Mouse (Mus musculus) brain, embryonic 14.5 days (tissue): ENCODE results near the gene Gm20715.

Experiments used
- CTCF ChIP-seq: fragments of 200-500 bp; IDR thresholded peaks from 2 replicates; pipeline ENCODE4 v1.5.1; 2012; ENCODE audit warnings: inconsistent platforms, mild to moderate bottlenecking, moderate library complexity, borderline replicate concordance; ENCODE audit not compliant: insufficient read depth, insufficient read length; ENCODE audit errors: extremely low read depth
- POLR2A ChIP-seq: fragments of 200-500 bp; IDR thresholded peaks from 2 replicates; pipeline ENCODE4 v1.6.1; 2012; ENCODE audit warnings: mild to moderate bottlenecking, inconsistent platforms, borderline replicate concordance; ENCODE audit not compliant: poor library complexity, insufficient read depth, insufficient read length, severe bottlenecking; ENCODE audit errors: extremely low read depth

DNA sequence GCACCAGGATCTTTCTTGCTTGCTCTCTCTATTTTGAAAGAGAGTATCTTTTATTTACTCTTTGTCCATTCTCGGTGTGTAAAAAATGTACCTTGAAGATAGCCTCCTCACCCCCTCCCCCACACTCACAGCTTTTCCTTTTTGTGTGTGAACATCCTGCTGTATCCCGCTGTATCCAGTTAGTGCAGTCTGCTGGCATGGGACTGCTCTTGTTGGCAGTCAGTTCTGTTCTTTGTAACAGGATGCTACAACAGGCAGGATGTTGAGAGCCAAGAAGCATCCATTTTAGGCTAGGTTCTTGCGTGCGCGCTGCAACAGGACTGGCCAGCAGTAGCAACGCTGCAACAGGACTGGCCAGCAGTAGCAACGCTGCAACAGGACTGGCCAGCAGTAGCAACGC, 23.1 kb upstream of the Gm20715 start:
- no peak for TF ChIP-seq CTCF
- no peak for TF ChIP-seq POLR2A
